Mouse (Mus musculus): ENCODE measurements around the gene Cab39.

Gene Cab39

DNA sequence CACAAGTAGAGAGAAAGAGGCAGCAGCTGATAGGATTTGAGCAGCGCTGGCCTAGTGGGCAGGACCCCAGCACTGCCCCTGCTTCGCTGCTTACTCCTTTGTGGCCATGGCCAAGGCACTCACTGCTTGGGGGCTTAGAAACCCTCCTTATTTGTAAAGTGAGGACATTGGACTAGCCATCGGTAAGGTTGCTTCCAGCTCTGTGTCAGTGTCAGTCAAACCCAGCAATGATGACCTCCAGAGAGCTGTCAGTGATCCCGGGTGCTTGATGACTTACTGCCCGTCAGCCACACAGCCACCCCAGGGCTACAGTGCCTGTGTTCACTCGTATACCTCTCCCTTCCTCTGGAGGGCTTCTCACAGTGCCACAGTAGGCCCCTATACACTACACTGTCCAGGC is 51.7 kb downstream of the Cab39 start:
- no peak for DNase-seq (ENCODE audit: low read depth, low spot score)

DNA sequence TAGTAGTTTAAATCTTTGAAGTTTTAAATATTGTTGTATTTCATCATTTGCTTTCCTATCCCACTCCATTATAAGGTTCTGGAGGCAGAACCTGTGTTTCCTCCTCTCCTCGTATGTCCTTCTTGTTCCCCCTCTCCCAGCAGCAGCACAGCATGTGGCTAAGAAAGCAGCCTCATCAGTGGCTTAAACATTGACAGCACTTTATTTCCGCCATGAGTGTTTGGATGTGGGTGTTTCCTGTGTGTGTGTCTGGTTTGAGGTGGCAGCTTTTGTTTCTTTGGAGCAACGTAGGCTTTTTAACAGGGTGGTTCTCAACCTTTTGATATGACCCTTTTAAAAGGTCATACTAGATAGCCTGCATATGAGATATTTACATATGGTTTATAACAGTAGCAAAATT is 52.2 kb downstream of the Cab39 start:
- DNase-seq (ENCODE audit: low read depth, low spot score): no peak

DNA sequence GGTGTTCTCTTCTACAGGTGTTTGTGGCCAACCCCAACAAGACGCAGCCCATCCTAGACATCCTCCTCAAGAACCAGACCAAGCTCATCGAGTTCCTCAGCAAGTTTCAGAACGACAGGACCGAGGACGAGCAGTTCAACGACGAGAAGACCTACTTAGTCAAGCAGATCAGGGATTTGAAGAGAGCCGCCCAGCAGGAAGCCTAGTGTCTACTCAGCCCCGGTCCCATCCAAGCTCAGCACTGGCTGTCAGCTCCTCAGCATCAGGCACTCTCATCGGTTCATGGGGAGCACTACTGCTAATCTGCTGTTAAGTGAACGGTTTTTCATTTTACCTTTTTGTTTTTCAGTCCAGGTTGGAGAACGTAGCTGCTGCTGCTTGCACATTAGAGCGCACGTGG is 55.8 kb downstream of the Cab39 start:
- no peak for DNase-seq (ENCODE audit: low read depth, low spot score)

DNA sequence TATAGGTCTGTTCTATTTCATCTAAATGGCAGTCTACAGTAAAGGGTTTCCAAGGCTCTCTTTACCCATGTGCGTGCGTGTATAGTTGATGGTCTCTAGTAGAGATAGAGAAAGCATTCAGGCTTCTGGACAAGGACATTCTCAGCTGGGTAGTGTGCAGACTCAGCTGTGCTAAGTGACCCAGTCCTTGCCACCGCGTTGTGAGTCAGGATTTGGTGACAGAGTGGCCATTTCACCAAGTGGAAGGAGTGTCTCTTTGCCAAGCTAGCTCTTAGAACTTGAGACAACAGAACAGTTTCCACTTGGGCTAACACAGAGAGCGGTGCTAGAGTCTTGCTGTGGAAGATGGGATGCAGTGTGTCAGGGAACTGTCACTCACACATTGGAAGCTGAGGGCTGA is 57.6 kb downstream of the Cab39 start:
- no peak for DNase-seq (ENCODE audit: low read depth, low spot score)

DNA sequence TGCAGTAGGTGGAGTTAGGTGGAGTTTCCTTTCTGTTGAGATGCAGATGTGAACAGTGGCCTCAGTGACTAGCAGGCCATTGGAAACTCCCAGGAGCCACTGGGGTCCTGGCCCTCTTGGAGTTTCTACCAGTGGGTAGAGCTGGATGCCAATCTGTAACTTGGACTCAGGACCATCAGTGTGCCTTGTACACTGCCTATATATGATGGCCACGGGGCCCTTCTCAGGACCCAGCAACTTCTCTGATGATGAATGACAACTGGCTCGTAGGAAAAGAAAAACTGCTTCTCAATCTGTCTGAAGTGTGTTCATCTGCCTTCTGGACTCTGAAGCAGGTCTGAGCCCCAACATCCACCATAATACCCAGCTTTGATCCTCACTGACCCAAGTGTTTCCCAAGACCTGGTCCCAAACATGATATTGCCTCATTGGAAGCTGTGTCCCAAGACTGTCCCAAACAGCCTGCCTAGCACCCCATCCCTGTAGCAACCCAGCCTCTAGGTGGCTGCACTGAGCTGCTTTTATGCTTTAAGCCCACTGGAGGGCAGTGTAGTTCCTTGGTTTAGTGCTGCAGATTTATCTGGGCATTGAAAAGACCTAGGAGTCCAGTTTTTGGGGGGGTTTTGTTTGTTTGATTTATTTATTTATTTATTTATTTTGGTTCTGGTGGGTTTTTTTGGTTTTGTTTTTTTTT is 59.9 kb downstream of the Cab39 start:
- peak; percentile 74 for DNase-seq (ENCODE audit: low read depth, low spot score)

DNA sequence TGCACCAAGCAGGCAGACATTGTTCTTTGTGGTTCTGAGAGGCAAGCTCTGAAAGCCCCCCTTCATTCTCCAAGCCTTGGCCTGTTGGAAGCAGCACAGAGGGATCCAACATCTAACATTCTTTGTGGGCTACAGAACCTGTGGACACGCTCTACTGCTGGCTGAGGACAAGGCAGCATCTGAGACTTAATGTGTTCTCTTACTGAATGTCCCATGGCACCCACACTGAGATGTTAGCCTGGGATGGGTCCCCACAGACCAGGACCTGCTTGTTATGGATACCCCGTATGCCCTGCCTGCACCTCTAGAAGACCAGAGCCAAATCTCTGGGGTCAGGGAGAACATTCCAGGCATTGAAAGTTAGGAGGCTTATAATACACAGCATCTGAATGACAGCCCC is 60.6 kb downstream of the Cab39 start:
- DNase-seq (ENCODE audit: low read depth, low spot score): no peak

DNA sequence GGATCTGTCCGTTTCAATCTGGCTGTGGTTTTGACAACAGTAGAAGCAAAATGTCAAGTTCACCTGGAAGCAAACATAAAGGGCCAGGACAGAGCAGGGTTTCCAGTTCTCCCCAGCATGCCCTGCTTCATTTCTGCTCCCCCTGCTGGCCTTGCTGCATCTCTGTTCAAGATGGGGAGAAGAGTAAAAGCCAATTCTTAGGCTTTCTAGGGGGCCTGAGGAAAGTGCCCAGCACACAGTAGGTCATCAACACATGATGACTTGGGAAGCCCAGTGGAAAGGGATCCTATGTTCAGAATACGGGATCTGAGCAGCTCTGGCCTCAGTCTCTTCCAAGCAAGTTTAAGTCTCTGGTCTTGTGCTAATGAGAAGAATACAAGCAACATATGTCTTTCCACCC is 61.2 kb downstream of the Cab39 start:
- no peak for DNase-seq (ENCODE audit: low read depth, low spot score)

DNA sequence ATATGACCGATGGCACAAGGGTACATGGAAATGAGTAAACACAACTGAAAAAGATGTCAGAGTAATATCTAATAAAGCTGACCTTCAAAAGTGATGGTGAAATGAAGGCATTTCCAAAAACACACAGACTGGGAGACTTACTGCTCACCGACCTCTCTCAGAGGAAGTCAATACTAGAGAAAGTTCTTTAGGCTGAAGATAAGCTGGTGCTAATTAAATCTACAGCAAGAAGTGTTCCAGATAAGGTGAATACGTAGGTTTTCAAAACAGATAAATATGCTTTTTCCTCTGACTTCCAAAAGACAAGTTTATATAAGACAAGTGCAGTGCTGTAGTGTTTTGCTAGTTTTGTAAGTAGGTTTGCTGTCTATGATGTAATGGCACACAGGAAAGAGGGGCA is 63.0 kb downstream of the Cab39 start:
- no peak for DNase-seq (ENCODE audit: low read depth, low spot score)

DNA sequence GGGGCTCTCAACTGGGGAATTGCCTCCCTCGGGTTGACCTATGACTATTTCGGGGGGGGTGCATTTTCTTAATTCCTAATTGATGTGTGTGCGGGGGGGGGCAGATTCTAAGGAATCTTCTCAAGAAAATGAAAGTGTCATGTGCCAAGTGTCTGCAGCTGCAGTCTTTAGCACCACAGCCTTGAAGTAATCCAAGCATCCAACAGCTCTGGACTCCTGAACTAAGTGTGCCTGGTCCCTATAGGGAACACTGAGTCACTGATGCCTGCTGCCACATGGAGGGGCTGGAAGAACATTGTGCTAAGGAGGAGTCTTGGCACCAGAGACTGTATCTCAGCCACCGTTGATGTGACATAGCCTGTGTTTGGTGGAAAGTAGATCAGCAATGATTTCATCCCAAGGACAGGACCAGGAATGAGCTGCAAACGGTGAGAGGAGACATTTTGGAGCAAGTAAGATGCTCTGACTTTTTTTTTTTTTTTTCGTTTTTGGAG is 64.1 kb downstream of the Cab39 start:
- no peak for DNase-seq (ENCODE audit: low read depth, low spot score)

DNA sequence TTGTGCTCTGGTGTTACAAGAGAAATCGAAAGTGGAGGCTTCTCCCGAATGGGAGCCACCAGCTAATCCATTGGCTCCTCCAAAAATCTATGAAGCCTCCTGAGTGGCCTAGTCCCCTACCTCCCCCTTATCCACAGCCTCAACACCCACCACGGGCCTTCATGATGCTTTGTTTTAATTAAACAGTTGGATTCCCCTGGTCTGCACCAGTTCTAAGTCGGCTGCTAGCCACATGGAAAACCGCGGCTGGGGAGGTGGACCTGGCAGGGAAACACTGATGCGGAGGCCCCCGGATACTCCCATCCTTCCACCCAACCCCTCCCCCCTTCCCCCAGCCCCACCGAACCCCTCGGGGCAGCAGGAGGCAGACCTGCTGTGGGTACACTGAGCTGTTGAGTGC is 71.1 kb downstream of the Cab39 start:
- DNase-seq (ENCODE audit: low read depth, low spot score): no peak

DNA sequence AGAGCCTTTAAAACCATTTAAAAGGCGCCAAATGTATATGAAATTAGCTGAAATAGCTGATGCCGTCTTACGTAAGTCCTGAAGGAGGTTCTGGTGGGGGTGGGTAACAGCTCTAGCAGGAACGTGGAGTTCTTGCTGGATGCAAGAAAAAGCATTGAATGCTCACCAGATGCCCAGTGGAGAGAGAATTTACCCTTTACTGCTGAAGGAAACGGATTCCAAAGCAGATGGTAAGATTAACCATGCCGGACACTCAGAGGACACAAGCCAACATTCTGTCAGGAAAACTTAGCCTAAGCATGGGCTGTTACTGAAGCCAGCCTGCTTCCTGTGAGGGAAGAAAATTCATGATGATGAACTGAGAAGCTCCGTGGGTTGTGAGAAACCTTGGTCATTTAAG is 76.8 kb downstream of the Cab39 start:
- no peak for DNase-seq (ENCODE audit: low read depth, low spot score)

DNA sequence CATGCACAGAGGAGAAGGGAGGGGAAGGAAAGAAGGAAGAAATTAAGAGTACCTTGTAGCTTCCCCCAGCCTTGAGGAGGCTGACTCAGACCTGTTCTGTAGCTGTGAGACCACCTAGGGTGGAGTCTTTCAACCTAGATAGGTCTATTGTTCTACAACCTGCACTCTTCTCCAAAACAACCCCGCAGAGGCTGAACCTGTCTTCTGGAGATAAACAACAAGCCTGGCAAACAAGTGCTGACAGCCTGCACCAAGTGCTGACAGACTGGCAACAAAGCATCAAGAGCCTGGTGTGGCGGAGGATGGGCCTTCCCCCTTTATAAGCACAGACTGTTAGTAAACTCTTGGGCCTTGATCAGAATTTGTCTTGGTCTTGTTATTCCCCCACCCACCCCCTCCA is 77.3 kb downstream of the Cab39 start:
- no peak for DNase-seq (ENCODE audit: low read depth, low spot score)

DNA sequence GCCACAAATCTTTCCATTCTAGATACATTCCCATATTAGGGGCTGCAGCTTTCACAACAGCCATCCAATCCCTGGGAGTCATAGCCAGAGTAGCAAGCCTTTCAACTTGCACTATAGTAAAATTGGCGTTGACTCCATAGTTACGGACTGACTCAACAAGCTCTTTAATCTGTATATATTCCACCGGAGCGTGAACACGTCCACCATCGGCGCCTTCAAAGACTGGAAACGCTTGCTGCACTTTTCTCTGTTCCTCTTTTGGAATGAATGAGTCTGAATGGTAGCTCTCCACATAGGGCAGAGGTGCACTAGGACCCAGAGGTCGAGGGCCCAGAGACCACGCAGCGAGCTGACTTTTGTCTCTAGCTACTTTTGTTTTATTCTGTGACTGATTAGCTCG is 88.8 kb downstream of the Cab39 start:
- DNase-seq (ENCODE audit: low read depth, low spot score): peak; percentile 91

DNA sequence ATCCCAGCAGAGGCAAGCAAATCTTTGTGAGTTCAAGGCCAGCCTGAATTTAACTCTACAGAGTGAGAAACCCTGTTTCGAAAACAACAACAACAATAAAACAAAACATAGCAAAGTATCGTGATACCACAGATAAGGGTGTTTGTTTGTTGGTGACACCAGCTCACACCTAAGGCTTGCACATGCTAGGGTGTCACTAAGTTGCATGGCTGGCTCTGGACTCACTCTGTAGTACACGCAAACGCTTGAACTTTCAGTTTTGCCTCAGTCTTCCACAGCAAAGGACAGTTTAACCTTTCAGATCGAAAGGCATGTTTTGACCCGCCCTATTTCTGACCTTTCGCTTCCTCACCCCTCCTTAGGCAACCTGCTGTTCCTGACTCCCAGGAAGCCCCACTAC is 94.0 kb downstream of the Cab39 start:
- no peak for DNase-seq (ENCODE audit: low read depth, low spot score)

DNA sequence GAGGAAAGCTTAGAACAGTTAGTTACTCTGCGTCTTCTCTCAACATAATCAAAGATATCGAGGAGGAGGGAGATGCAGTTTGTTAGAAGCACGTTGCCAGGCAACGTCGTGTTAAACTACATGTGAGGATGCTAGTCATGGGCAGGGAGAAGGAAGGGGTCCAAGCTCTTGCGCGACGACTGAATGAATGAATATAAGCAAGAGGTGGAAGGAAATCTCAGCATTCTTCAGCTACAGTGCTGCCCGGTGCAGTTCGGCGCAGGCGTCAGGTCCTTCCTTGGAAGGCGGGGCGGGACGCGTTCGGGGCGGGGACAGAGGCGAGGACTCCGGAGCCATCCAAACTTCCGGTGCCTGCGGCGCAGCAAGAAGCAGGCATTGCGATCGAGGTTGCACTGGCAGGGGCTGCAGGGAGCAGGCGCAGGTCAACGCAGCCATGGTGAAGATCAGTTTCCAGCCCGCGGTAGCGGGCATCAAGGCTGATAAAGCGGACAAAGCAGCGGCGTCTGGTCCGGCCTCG is 101.0 kb downstream of the Cab39 start, which contains the start of gene Itm2c:
Itm2c (plus strand) TSS at position 51 of the 517 bp plus-strand sequence.
- DNase-seq (ENCODE audit: low read depth, low spot score): peak; percentile 90

DNA sequence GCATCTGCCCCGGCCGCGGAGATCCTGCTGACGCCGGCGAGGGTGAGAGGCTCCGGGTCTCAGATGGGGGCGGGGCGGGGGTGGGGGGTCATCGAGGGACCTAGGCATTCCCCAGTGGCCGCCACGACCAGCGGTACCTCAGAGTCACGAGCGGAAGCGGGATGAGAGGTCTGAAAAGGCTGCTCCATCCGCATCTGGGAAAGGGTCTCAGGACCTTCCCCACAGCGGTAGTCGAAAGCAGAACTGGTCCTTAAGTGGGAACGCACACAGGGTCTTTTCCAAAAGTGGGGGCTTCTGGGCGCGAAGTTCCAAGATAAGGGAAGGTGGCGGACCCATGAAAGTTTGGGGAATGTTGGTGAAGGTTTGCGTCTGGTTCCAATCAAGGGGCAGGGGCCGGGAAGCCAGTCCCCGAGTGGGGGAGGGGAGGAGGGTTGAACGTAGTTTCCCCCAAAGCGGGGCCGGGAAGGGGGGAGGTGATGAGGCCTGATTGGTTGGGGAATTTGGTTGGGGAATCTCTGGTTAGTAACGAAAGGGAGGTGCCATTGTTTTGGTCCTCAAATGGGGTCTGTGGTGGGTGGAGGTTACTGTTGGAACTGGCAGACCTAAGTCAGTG is 101.6 kb downstream of the Cab39 start:
- no peak for DNase-seq (ENCODE audit: low read depth, low spot score)

DNA sequence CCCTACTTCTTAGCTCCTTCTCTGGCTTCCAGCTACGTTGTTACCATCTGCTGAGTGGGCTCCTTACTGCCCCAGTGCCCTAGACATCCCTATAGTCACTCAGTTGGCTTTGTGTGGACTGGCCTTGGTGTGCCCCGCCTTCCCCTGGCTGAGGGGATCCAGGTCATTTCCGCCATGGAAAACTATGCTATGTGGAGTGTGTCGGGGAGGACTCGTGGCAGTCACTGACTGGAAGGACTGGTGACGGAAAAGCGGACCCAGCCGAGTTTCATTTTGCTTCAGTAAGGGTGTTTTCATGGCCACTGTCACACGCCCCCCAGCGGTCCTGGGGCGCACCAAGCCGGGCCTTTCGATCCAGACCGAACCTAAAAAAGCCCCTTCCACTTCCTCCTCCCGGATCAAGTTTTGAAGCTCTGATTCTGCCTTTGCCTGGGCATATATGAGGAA is 102.2 kb downstream of the Cab39 start:
- DNase-seq (ENCODE audit: low read depth, low spot score): peak; percentile 91

DNA sequence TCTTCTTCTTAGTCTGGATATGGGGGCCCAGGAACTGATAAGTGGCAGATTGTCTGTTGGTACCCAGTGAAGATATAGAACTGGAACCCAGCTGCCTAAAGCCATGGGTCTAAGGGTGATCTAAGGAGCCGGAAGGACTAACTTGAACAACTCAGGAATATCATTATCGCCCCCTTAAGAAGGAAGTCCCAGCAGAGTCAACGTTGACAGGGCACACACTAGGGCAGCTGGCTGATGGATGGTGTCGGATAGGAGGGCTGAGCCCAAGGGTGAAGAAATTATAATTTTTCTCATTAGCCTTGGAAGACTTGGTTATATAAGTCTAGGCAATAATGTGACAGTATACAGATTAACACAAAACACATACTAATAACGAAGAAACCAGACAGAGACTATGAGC is 102.9 kb downstream of the Cab39 start:
- no peak for DNase-seq (ENCODE audit: low read depth, low spot score)

DNA sequence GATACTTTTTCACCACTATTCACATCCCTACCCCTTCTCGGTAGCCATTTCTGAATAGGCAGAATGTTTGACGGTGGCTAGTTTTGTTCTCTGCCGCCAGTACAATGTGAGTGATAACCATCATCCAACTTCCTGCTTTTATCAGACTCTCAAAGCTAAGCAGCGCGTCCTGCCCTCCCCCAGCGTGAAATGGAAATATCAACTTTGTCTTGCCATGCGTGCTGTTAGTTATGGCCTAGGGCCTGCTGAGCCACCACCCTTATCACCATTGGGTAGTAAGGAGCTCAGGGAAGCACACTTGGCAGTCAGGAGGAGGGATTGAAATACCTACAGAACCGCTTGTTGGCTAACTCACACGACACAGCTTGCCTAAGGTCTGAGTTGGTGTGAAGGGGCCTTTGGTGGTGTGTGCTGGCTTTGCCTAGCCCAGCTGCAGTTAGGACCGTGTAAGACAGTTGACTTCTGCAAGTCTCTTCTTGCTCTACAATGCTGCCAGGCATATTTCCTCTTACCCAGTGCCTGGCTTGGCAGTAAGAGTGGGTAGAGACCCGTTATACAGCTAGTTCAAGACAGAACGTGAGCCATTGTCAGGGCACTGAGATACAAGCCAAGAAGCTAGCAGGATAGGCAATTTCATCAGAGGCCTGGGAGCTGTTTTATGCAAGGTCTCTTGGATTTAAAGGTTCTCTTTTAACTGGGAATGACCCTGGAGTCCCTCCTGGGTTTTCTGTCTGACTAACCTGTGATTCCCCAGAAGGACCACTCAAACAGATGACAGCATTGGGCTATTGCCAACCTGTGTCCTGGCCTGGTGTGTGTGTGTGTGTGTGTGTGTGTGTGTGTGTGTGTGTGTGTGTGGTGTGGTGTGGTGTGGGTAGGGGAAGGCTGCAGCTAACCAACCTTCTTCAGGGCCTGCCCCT is 103.8 kb downstream of the Cab39 start:
- peak; percentile 54 for DNase-seq (ENCODE audit: low read depth, low spot score)

DNA sequence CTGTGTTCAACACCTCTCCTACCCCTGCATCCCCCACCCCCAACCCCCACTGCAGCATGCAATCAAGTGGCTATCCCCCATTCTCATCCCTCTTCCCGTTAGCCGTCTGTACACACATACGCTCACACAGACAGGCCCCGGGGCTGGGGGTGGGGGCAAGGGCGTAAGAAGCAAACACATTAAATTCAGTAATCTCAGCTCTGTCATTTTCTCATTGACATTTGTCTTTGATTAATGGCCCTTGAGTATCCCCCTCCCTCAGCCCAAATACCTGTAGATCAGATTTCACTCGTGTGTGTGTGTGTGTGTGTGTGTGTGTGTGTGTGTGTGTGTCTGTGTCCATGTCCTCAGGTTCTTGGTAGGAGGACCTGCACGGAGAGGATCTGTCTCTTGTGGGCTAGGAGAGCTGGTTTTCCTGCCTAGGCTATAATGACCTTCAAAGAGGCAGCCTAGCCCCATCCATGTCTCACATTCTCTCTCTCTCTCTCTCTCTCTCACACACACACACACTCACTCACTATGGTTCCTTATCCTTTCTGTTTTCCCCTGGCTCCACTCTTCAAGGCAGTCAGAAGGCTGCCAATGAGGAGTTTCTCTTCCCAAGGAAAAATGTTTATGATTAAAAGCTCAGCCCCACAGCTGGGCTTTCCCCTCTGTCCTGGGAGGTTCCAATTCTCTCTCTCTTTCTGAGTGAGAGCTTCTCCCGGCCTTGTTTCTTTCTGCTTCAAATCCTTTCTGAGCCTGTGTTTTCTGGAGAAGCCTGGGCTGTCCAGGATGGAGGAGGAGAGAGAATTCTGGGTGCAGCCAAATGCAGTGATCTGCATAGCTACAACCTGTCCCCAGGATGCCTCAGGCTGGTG is 104.9 kb downstream of the Cab39 start:
- no peak for DNase-seq (ENCODE audit: low read depth, low spot score)

DNA sequence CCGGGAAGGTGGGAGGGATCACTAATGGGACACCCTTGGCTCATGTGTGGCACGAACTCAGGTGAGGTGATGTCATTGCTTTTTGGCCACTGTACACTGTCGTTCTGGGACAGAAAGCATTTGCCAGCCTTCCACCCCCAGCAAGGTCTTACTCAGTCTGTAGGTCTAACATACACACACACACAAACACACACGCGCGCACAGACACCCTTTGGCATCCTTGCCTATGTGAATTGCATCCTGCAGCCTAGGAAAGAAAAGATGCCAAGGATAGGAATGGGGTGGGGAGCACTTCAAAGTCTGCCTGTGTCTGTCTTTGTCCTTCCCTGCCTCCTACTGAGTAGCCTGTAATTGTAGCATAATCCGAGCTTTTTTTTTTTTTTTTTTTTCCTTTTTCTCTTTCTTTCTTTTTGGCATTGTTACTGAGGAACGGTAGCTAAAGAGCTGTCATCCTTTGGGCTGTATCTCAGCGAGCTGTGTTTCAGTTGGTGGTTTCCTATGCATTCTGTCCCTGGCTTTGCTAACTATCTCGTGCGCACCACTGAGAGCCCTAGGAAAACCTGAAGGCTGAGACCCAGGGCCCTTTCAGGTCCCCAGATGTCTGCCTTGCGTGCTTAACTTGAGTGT is 105.6 kb downstream of the Cab39 start:
- no peak for DNase-seq (ENCODE audit: low read depth, low spot score)
